Mouse (Mus musculus) CD8-positive naive resting alpha-beta T cell, adult 2 months (primary cell): ENCODE measurements around the gene Klhdc10.
A peak's percentile ranks its signal among the peaks of the same experiment; 100 is the strongest.

Experiments used
- DNase-seq, 2 experiments: peaks; one replicate each; pipeline ENCODE4 v3.0.0; 2022; ENCODE audit warnings: low read depth in 2 of 2, low spot score in 2 of 2

Gene Klhdc10

DNA sequence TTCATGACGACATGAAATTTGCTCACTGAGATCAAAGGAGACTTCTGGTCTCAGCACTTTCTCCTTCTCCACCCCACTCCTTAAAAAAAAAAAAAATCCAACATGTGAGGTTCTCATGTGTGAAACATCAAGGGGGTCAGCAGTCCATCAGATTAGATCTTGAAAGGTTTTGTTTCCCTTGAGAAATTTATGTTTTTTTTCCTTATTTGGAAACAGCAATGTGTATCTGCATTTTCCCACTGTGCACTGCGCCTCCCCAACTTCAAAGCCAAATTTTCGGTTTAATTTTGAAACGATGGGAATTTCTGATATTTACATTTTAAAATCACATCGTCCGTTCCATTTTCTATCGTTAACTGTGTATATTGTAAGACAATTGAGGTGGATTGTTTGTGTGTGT, 952 bp upstream of the Klhdc10 start:
- no peak for DNase-seq

DNA sequence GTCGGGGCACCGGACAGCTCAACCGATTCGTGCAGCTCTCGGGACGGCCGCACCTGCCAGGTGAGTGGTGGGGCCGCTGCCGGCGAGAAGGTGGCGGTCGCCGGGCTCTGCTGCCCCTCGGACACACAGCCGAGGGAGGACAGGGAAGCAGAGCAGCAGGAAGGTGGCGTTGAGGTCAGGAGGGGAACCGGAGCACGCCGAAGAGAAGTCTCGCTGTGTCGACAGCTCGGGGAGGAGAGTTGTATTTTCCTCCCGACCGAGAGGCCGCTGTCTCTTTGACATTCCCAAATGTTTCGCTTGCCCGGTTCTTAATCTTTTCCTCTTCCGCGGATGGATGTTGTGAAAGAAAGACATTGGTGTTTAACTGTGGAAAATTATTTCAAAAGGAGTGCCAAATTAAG, 423 bp downstream of the Klhdc10 start:
- DNase-seq = no peak

DNA sequence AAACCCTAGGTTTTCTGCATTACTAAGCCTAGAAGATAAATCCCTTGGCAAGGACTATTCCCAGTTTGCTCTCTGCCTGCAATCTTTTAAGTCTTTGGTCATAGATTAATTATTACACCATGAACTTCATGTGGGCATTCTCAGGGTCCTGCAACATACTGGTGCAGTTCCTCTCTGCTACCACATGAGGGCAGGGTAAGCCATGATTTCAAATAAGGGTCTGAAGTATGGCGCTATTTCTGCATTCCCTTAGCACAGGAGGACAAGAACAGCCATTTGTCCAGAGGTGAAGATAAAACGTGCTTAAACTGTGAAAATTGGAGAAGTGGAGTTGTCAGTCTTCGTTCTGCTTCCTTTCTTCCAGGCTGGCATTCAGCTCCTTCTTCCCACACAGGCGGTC, 1.8 kb downstream of the Klhdc10 start:
- DNase-seq = peak; percentile 52 to 63

DNA sequence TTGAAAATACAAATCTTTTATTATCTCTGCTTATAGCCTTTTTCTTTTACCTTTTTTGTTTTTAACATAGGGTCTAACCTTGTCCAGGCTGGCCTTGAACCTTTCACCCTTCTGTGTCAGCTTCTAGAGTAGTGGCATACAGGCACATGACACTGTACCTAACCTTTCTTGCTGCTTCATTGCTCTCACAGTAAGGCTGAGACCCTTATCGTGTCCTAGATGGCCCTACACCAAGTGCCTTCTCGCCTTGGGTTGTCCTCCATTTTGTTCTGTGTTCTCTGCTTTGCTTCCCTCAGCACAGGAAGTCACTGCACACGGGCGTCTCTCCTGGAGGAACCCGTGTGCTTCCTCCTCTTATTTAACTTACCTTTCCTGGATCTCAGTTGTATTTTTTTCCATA, 3.0 kb downstream of the Klhdc10 start:
- no peak for DNase-seq

DNA sequence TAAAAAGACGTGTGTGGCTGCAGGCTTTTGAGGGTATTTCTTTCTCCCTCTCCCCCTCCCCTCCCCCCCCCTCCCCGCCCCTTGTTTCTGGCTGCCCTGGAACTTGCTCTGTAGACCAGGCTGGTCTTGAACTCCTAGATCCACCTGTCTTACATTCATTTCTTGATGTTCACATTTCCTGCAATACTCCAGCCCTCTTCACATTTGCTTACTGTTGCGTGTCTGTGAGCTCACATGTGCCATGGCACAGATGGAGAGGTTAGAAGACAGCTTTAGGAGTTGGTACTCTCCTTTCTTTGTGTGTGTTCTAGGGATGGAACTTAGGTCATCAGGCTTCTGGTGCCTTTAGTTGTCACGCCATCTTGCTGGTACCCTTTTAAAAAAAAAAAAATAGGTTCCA, 6.6 kb downstream of the Klhdc10 start:
- DNase-seq = no peak

DNA sequence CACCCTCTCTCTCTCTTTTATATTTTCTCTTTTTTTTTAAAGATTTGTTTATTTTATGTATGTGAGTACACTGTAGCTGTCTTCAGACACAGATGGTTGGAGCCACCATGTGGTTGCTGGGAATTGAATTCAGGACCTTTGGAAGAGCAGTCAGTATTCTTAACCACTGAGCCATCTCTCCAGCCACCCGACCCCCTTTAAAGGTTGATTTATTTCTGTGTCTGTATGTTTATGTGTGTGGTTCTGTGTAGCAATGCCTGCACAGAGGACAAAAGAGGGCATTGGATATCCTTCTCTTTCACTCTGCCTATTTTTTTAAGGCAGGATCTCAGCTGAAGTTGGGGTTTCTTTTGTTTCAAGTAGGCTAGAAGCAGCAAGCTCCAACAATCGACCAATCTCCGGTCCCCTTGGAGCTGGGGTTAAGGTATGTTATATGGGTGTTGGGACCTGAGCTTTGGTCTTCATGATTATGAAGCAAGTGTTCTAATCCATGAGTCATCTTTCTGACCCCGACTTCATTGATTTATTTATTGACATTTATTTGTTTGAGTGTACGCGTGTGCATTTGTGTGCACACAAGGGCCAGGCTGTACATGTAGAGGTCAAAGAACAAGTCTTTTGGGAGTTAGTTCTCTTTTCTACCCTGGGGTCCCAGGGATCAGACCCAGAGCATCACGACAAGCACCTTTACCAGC, 7.9 kb downstream of the Klhdc10 start:
- no peak for DNase-seq

DNA sequence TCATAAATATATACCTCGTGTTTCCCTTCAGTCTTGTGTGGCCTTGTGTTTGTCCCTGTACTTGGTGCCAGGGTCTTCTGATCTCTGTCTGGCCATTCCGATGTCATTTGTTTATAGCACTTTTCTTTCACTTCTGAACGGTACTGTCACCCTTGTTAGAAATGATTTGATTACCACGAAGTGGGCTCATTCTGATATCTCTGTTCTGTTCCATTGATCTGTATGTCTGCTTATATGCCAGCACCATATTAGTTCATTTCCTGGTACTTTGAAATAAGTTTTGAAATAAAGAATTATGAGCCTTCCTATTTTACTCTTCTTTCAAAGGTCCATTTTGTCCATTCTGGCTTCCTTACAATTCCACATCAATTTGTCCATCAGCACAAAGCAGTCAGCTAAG, 9.6 kb downstream of the Klhdc10 start:
- no peak for DNase-seq

DNA sequence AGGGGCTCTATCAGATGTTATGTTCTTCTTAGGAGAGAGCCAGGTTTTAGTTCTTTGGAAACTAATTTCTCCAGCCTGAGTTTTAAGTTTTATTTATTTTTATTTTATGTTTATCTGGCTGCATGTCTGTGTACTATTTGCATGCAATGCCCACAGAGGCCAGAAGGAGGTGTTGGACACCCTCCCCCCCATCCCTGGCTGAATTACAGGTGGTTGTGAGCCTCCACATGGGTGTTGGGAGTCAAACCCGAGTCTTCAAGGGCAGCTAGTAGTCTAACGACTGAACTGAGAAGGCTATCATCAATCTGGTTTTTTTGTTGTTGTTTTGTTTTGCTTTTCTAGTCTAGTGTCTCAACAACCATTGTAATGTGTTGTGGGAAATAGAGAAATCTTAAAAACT, 14.5 kb downstream of the Klhdc10 start:
- no peak for DNase-seq

DNA sequence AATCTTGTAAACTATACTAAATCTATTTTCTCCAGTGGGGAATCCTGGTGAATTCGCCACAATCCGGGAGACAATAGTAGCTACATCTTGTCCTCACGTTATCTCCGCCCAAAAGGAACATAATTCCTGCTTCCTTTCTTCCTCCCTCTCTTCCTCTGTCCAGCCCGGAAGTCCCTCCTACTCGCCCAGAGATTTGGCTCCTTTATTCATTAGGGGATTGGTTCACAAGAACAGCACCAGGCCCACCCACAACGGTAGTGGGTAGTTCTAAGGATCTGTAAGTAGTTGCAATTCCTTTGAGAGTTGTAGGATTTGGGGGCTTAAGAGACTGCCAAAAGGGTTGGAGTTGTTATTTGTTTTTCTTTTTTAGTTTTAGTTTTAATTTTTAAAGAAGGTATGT, 15.1 kb downstream of the Klhdc10 start:
- DNase-seq = no peak

DNA sequence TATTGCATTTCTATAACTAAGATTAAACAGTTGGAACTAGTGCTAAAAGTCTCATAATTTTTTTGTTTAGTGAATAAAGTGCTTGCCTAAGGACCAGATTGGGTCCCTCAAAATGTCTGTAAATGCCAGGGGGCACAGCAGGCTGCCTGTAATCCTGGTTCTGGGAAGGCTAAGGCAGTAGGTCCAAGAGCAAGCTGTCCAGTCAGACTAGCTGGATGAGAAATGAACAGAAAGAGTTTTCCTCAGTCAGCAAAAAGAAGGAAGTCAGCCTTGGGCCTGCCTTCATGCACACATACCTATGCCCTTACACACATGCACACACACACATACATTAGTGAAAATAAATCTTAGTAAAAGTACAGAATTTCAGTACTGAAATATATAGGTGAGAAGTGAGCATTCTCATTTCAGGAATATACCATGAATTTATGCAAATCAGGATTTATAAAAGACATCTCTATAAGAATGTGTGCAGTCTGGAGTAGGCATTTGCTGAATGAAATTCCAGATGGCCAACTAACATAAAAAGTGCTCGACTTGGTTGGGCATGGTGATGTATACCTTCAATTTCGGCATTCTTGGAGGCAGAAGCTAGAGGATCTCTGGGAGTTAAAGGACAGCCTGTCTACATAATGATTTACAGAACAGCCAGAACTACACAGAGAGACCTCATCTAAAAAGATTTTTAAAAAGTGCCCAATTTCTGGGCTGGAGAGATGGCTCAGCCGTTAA, 31.0 kb downstream of the Klhdc10 start:
- no peak for DNase-seq

DNA sequence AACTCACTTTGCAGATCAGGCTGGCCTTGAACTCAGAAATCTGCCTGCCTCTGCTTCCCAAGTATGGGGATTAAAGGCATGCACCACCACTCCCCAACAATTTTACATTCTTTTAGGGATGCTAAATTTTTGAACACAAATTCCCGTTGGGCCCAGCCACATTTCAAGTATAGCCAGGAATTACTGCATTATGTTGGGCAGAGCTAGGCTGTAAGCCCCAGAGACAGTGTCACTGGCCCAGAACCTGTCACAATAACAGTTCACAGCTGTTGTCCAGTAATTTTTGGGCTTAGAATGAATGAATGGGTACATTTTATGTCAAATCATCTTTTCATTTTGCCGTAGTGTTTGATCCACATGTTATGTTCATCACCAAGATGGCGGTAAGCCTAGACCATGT, 34.8 kb downstream of the Klhdc10 start:
- no peak for DNase-seq

DNA sequence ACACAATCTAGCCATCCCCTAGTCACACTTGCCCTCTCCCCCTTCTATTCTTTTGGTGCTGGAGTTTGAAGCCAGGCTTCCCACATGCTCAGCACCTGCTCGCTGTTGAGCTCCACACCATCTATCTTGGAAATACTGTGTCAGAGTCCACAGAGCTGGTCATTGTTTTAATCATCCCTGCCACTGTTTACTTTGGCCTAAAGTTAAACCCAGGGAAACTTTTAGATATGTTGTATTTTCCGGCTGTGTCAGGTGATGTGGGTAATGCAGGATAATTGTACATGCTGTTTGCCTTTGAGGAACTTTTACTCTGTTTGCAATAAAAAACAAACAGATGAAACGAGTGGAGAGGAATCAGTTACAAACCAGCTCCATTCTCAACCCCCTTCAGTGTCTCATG, 35.4 kb downstream of the Klhdc10 start:
- no peak for DNase-seq

DNA sequence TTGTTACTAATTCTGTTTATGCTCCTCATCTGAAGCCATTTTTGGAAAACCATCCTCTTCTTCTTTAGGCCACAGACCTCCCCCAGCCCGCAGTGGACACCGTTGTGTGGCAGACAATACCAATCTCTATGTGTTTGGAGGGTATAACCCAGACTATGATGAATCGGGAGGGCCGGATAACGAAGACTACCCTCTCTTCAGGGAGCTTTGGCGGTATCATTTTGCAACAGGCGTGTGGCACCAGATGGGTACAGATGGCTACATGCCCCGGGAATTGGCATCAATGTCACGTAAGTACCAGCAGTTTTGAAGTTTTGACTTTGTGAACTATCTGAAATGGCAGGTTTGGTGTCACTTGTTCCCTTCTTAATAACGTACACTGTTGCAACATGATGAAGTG, 37.9 kb downstream of the Klhdc10 start:
- DNase-seq = no peak

DNA sequence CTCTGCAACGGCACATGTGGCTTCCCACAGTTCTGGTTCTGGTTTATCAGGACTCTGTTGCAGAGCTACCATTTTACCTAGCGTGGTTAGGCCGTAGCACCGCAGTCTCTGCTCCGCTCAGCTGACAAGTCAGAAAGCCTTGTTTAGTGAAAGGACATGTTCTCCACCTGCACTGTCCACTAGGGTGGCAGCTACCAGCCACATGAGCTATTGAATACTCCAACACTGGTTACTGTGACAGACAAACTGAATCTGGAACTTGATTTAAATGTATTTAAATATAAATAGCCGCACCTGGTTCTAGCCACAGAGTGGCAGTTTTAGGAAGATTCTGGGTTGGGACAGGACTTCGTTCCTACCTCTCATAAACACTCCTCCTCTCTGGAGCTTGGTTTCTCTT, 55.3 kb downstream of the Klhdc10 start:
- DNase-seq = no peak

DNA sequence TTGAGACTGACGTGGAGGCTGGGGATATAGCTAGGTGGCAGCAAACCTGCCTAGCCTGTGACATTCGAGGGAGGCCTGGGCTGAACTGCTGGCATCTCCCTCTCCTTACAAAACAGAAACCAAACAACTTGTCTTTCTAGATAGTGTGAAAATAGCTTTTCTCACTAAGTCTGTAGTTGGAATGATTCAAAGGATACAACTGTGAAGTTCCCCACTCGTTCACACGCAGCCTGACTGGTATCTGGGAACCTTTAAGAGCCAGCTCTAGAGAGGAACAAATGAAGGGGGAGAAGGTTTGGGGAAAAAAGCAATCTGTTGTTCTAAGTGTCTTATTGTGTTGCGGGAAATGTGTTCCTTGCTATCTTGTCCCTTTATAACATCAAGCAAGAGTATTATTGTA, 57.0 kb downstream of the Klhdc10 start:
- DNase-seq = no peak

DNA sequence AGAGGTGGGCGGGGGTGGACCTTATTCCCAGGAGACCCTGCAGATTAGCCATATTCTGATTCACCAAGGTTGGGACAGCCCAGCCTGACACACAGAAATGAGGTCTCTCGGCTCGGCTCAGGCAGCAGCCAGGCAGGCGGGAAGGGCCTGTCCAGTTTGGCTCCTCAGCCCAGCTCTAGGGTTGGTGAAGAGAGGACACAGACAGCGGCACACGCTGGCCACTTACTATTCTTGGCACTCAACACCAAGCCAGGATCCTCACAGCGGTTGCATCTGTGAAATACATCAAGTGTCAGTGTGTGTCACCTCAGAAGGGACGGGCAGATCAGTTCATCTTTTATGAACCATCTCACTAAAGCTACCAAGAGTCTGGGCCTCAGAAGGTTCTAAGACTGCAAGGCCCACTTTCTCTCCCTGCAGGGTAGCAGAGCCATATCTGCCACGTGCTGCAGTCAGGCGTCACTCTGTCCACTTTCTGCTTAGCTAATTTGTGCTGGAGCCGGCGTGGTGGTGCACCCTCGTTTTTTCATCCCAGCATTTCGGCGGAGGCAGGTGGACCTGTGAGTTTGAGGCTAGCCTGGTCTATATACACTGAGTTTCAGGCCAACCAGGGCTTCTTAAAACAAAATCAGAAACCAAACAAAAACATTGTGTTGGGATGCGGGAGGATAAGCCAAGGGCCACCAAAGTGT, 57.5 kb downstream of the Klhdc10 start:
- no peak for DNase-seq

DNA sequence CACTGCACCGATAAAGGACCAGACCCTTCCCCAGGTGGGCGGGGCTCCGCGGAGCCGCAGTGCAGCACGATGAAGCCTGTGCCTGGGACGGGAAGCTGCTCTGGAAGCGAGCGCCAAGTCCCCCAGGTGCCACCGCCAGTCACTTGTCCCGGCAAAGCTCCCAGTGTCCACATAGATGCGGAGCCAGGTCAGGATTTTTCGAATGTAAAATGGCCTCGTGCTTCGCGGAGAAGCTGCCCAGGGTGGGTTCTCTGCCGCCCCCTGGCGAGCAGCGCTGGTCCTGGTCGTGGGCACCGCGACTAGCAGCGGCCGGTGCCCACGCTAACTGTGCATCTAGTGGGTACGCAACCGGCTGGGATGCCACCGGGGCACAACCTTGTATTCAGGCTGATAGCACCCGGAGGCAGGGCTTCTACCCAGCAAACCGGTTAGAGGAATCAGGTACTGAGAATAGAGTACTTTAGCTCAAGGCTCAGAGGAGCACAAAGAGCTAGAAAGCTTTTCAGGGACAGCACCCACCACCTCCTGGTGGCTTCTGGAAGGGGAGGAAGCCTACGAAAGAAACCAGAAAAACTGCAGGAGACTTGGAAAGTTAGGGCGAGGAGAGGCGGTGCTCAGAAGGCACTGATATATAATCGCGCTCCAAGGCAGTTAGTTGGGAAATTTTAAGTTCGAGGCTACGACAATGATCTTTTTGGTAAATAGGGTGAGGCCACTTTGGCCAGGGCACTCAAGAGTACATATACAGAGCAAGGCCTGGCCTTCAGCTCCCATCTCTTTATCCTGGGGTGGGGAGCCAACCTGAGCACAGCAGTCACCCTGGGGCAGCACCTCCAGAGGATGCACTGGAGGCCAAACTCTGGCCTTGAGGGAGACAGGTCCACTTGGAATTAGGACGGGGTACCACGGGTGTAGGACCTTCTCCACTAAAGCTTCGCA, 58.4 kb downstream of the Klhdc10 start:
- DNase-seq = peak; percentile 76 to 87

DNA sequence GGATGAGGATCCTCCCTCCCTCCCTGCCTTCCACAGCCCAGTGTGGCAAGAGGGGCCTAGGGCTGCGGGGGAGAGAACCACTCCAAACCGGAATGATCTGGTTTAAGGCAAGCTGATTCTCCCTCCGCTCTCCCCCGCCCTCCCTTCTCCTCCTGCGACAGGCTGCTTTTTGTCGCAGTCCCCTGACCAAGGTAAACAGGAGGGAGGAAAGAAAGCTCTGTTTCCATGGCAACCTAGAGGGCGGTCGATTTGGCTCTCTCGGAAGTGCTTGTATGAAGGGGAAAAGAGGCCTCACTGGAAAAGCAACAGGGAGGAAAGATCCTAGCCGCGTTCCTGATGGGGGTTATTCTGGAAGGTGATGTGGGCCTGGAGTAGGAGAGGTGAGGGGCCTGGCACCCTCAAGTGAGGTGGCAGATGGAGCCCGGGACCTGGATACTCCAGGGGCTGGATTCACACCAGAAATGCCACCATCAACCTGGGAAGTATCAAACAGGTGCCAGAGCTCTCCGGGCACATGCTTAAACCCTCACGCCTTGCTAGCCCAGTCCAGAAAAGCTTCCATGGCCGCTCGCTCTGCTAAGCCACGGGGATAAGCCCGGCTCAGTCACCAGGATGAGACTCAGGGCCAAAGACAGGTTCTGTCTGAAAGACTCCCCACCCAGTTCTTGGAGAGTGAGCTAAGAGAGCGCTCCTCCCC, 59.2 kb downstream of the Klhdc10 start:
- peak in 1 of 2 experiments; percentile 42 for DNase-seq

DNA sequence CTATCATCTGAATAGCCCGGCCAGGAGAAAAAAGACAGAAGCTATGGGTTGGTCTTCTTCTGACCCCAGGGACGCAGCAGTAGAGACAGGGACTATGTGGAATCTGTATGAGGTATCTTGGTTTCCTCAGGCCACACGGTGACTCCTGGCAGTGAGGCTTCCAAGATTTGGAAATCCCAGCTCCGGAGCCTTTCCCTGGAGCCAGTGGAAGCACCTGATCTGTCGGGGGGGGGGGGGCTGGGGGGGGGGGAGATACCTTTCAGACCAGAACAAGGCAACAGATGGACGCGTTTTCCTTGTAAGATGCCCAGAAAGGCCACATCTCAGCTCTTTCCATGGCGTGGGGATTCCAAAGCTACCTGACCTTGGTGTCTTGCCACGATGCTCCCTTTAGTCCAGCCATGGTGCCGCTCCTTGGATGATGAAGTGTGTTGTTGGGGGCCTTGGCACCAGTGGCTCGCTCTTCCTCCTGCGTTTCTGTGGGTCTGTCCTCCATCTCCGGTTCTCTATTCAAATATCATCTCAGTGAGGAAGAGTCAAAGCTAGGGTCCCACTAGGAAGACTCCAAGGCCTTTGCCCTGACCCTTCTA, 60.2 kb downstream of the Klhdc10 start:
- no peak for DNase-seq

DNA sequence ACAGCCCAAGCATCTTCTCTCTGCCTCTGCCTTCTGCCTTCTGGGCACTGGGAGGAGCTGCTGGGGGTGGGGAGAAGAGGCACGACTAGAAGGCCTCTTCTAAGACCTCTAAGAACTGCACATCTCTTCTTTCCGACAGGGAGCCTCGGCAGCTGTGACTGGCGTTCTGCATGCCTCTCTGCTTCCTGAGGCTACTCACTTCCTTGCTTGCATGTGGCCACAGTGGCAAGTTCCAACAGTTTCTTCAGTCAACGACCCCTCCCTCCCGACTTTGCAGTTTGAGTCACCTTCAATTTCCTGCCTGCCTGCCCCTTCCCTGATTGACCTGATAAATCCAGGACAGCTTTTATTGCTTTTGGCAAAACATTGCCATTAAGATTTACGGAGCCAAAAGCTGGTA, 61.2 kb downstream of the Klhdc10 start:
- DNase-seq = no peak
